Mouse (Mus musculus): ENCODE data around the gene Ccar1. TPM values are rescaled to one million over a fixed set of nuclear protein-coding genes. Genes with fewer than 3 reads are reported as not detected.

The Ccar1 gene
- polyA plus RNA-seq (2016; fragmentation: Nextera tagmentation; extraction: Ambion mirVana): 173 and 174 TPM in 2 replicates

DNA sequence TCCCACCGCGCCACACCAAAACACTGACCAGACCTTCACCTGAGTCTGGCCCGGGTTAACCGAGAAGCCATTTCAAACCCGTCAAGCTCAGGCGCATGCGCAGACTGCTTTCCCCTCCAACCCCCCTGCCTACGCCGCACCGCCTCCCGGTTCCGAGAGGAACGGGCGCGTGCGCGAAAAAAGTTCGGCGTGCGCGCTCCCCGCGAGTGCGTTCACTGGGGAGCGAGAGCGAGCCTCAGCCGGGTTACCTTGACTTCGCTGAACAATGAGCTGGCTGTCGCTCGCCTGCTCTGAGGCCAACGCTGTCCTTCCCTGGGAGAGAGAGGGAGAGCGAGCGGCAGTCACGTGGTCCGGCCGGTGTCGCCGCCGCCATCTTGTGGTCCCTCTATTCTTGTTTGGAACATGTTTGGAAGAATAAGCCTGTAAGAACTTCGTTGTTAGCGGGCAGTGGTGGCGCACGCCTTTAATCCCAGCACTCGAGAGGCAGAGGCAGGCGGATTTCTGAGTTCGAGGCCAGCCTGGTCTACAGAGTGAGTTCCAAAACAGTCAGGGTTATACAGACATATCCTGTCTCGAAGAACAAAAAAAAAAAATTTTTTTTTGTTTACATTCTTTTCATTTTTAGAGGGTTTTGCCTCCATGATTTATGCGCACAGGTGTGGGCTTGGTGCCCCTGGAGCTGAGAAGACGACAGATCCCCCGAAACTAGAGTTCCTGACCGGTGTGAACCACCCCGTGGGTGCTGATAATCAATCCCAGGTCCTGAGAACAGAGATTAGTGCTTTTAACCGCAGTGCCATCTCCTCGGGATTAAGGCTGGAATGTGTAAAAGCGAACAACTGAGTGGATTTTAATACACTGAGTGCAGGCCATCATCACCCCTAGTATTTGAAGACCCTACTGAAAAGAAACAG lies at the start of gene Ccar1:
Ccar1 (minus strand) TSS at position 110 of the 914 bp plus-strand sequence.
- H3K27me3 ChIP-seq (replicated peaks; ENCODE audit: low read depth, poor library complexity, severe bottlenecking): no peaks in the 10 kb centered on the region
- H3K27ac ChIP-seq (replicated peaks): peak within 1 kb of the TSS; percentile 98
- H3K9me3 ChIP-seq: no peaks in the 10 kb centered on the region
- peaks cover 13% of the 10 kb centered on the region for H3K4me1 ChIP-seq
- peak; percentile 99 for DNase-seq (ENCODE audit: low spot score)
- WGBS: 3% methylated on average over 55 of the region's 55 CpGs
- peaks cover 36% of the 10 kb centered on the region for H3K36me3 ChIP-seq (replicated peaks)
- H3K4me3 ChIP-seq: peak within 1 kb of the TSS; percentile 98

- DNase-seq (ENCODE audit: low spot score): no peak
- H3K36me3 ChIP-seq (replicated peaks): peaks cover 44% of the 10 kb centered on the region
- H3K27ac ChIP-seq (replicated peaks): no peak overlapping the region
- no peaks in the 10 kb centered on the region for H3K9me3 ChIP-seq
- 93% methylated on average over 7 of the region's 7 CpGs for WGBS
- peaks cover 21% of the 10 kb centered on the region for H3K4me1 ChIP-seq
- H3K27me3 ChIP-seq (replicated peaks; ENCODE audit: low read depth, poor library complexity, severe bottlenecking): no peaks in the 10 kb centered on the region
- no peak overlapping the region for H3K4me3 ChIP-seq
These were observed 48.6 kb upstream of the Ccar1 start for GRCm38 (mm10) chr10:62840687-62841086.

DNA sequence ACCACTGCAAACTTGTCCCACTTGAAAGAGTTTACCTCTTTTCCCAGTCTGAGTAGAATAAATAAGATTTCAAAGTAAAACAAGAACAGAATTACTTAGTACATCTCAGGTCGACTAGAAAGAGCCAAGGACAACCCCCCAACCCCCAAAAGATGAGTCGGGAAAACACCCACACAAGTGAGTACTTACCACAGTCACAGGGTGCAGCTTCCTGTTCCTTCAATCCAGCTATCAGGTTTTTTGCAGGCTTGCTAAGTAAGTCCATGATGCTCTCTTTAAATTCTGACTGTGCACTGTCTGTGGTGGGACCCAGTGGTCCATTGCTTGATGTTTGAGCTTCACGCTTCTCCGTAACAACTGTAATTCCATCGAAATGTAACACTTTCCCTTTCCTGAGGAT lies 45.9 kb upstream of the Ccar1 start:
- H3K27ac ChIP-seq (replicated peaks): no peak overlapping the region
- WGBS: 92% methylated on average over 5 of the region's 5 CpGs
- H3K9me3 ChIP-seq: no peaks in the 10 kb centered on the region
- H3K27me3 ChIP-seq (replicated peaks; ENCODE audit: low read depth, poor library complexity, severe bottlenecking): no peaks in the 10 kb centered on the region
- H3K36me3 ChIP-seq (replicated peaks): peaks cover 58% of the 10 kb centered on the region
- no peak for DNase-seq (ENCODE audit: low spot score)
- no peak overlapping the region for H3K4me3 ChIP-seq
- 0 out of 2 replicates have a peak, but pooled peaks cover 3% of the 10 kb centered on the region for H3K4me1 ChIP-seq

- WGBS: 85% methylated on average over 9 of the region's 9 CpGs
- no peaks in the 10 kb centered on the region for H3K4me1 ChIP-seq
- H3K4me3 ChIP-seq: no peak overlapping the region
- no peak overlapping the region for H3K27ac ChIP-seq (replicated peaks)
- H3K27me3 ChIP-seq (replicated peaks; ENCODE audit: low read depth, poor library complexity, severe bottlenecking): no peaks in the 10 kb centered on the region
- peaks cover 69% of the 10 kb centered on the region for H3K36me3 ChIP-seq (replicated peaks)
- no peak for DNase-seq (ENCODE audit: low spot score)
- H3K9me3 ChIP-seq: no peaks in the 10 kb centered on the region
These were observed 40.7 kb upstream of the Ccar1 start for GRCm38 (mm10) chr10:62832783-62833182.

GRCm38 (mm10) chr10:62831546-62831945 lies 39.5 kb upstream of the Ccar1 start:
- DNase-seq (ENCODE audit: low spot score): no peak
- H3K36me3 ChIP-seq (replicated peaks): peaks cover 64% of the 10 kb centered on the region
- no peak overlapping the region for H3K4me3 ChIP-seq
- H3K27me3 ChIP-seq (replicated peaks; ENCODE audit: low read depth, poor library complexity, severe bottlenecking): no peaks in the 10 kb centered on the region
- H3K4me1 ChIP-seq: no peaks in the 10 kb centered on the region
- H3K9me3 ChIP-seq: no peaks in the 10 kb centered on the region
- WGBS: 95% methylated on average over 2 of the region's 2 CpGs
- H3K27ac ChIP-seq (replicated peaks): no peak overlapping the region

DNA sequence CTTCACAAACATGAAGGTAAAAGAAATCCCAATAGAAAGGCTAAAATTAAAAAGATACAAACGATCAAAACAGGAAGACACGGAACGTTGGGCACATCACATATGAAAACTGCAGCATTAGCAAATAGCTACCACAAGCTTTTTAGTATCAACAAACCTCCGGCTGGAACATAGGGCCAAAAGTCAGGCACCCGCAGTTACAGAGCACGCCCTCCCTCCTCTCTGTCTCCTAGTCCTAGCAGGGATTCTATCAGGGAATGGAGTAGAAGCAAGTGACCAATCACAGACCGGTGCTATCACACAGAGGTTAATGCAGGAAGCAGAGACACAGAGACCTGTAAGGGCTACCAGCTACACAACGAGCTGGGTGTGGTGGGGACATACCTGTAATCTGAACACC lies 32.4 kb upstream of the Ccar1 start:
- Histone ChIP-seq H3K4me3 (no peak overlapping the region), H3K36me3 (replicated peaks) (peaks cover 51% of the 10 kb centered on the region), H3K4me1 (0 out of 2 replicates have a peak, but pooled peaks cover 6% of the 10 kb centered on the region), H3K27me3 (replicated peaks; ENCODE audit: low read depth, poor library complexity, severe bottlenecking) (no peaks in the 10 kb centered on the region), H3K9me3 (no peaks in the 10 kb centered on the region), H3K27ac (replicated peaks) (no peak overlapping the region)
- DNase-seq (ENCODE audit: low spot score): no peak
- 89% methylated on average over 8 of the region's 8 CpGs for WGBS

DNA sequence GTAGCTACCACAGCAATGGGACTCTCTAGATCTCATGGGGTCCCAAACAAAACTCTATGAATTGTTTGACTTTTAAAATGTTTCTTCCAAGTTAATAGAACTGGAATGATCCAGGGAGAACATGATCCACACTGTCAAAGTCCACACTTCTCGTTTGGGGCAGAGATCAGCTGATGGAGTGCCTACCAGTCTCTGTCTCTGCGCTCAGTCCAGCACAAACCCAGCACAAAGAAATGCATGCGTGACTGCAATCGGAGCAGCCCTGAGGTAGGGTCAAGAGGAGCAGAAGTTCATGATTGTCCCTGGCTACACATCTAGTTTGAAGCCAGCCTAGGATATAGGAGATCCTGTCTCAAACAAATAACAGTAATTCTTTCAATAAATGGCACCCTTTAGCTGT lies 31.3 kb upstream of the Ccar1 start:
- Histone ChIP-seq H3K4me3 (no peak overlapping the region), H3K36me3 (replicated peaks) (peaks cover 57% of the 10 kb centered on the region), H3K4me1 (0 out of 2 replicates have a peak, but pooled peaks cover 6% of the 10 kb centered on the region), H3K27me3 (replicated peaks; ENCODE audit: low read depth, poor library complexity, severe bottlenecking) (no peaks in the 10 kb centered on the region), H3K27ac (replicated peaks) (no peak overlapping the region), H3K9me3 (no peaks in the 10 kb centered on the region)
- DNase-seq (ENCODE audit: low spot score): no peak
- 71% methylated on average over 4 of the region's 4 CpGs for WGBS

DNA sequence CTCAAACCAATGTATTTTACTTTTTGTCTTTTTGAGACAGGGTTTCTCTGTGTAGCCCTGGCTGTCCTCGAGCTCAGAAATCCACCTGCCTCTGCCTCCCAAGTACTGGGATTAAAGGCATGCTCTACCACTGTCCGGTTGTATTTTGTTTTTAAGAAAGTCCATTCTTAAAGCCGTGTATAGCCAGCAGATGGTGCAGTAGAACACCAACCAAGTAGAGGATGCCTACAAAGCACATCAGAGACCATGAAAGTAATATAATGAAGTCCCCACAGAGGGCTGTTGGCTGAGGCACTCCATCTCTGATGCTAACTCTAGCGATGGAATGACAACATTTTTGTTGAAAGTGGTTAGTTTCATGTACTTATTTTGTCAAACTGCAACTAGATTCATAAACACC lies 17.9 kb upstream of the Ccar1 start:
- Histone ChIP-seq H3K27ac (replicated peaks) (no peak overlapping the region), H3K4me1 (no peaks in the 10 kb centered on the region), H3K4me3 (no peak overlapping the region), H3K36me3 (replicated peaks) (peaks cover 55% of the 10 kb centered on the region), H3K9me3 (no peaks in the 10 kb centered on the region), H3K27me3 (replicated peaks; ENCODE audit: low read depth, poor library complexity, severe bottlenecking) (no peaks in the 10 kb centered on the region)
- no peak for DNase-seq (ENCODE audit: low spot score)
- WGBS: 82% methylated on average over 4 of the region's 4 CpGs

GRCm38 (mm10) chr10:62808766-62809165 lies 16.7 kb upstream of the Ccar1 start:
- Histone ChIP-seq H3K27me3 (replicated peaks; ENCODE audit: low read depth, poor library complexity, severe bottlenecking) (no peaks in the 10 kb centered on the region), H3K27ac (replicated peaks) (no peak overlapping the region), H3K4me3 (no peak overlapping the region), H3K36me3 (replicated peaks) (peaks cover 47% of the 10 kb centered on the region), H3K4me1 (no peaks in the 10 kb centered on the region), H3K9me3 (no peaks in the 10 kb centered on the region)
- WGBS: 98% methylated on average over 2 of the region's 2 CpGs
- DNase-seq (ENCODE audit: low spot score): no peak

- DNase-seq (ENCODE audit: low spot score): no peak
- Histone ChIP-seq H3K4me1 (no peaks in the 10 kb centered on the region), H3K27me3 (replicated peaks; ENCODE audit: low read depth, poor library complexity, severe bottlenecking) (no peaks in the 10 kb centered on the region), H3K4me3 (no peak overlapping the region), H3K9me3 (no peaks in the 10 kb centered on the region), H3K36me3 (replicated peaks) (peaks cover 43% of the 10 kb centered on the region), H3K27ac (replicated peaks) (no peak overlapping the region)
- WGBS: 92% methylated on average over 7 of the region's 7 CpGs
These were observed 16.2 kb upstream of the Ccar1 start for GRCm38 (mm10) chr10:62808316-62808715.

GRCm38 (mm10) chr10:62804106-62804505 lies 12.0 kb upstream of the Ccar1 start:
- Histone ChIP-seq H3K27ac (replicated peaks) (no peak overlapping the region), H3K9me3 (no peaks in the 10 kb centered on the region), H3K4me3 (no peak overlapping the region), H3K36me3 (replicated peaks) (peaks cover 7% of the 10 kb centered on the region), H3K27me3 (replicated peaks; ENCODE audit: low read depth, poor library complexity, severe bottlenecking) (no peaks in the 10 kb centered on the region), H3K4me1 (no peaks in the 10 kb centered on the region)
- no peak for DNase-seq (ENCODE audit: low spot score)
- 89% methylated on average over 2 of the region's 2 CpGs for WGBS

- WGBS: 96% methylated on average over 2 of the region's 2 CpGs
- Histone ChIP-seq H3K27me3 (replicated peaks; ENCODE audit: low read depth, poor library complexity, severe bottlenecking) (no peaks in the 10 kb centered on the region), H3K27ac (replicated peaks) (no peak overlapping the region), H3K4me3 (no peak overlapping the region), H3K36me3 (replicated peaks) (peaks cover 5% of the 10 kb centered on the region), H3K9me3 (no peaks in the 10 kb centered on the region), H3K4me1 (no peaks in the 10 kb centered on the region)
- DNase-seq (ENCODE audit: low spot score): no peak
These were observed 11.2 kb upstream of the Ccar1 start for GRCm38 (mm10) chr10:62803296-62803695.

GRCm38 (mm10) chr10:62794221-62794620 lies 2.1 kb upstream of the Ccar1 start:
- whole genome bisulfite sequencing: 95% methylated on average over 4 of the region's 4 CpGs
- no peaks in the 10 kb centered on the region for H3K27me3 ChIP-seq (replicated peaks; ENCODE audit: low read depth, poor library complexity, severe bottlenecking)
- H3K36me3 ChIP-seq (replicated peaks): peaks cover 18% of the 10 kb centered on the region
- no peaks in the 10 kb centered on the region for H3K9me3 ChIP-seq
- peaks cover 11% of the 10 kb centered on the region for H3K4me1 ChIP-seq
- no peak for DNase-seq (ENCODE audit: low spot score)
- no peak overlapping the region for H3K4me3 ChIP-seq
- no peak overlapping the region for H3K27ac ChIP-seq (replicated peaks)

Data from embryonic facial prominence, embryonic 10.5 days (tissue).